Mouse (Mus musculus): Measurements from ENCODE around the gene Phpt1. TPM values are rescaled to one million over a fixed set of nuclear protein-coding genes. Genes with fewer than 3 reads are reported as not detected.

The Phpt1 gene
- polyA plus RNA-seq, 1 experiment from 2014 or later, result 216 TPM

DNA sequence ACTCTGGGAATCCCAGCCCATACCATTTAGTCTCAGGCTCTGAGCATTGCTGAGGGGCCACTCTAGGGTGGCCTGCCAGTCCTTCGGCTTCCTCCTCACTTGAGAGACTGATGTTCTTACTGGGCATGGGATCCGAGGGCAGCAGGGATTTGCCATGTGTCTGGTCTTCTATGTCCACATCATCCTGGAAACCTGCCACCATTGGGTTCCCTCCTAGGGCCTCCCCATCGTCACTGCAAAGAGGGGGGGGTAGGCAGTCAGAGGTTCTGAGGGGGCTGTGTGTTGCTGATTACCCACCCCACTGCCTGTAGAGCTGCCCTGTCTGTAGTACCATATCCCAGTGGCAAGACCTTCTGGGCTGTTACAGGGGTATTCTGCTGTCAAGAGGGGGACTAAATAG lies 10.6 kb upstream of the Phpt1 start:
- peaks cover 6% of the 10 kb centered on the region; the same call in 1 of the 2 replicates for H3K4me1 ChIP-seq (ENCODE audit: control insufficient read depth, insufficient read depth, low read length)
- peaks cover 64% of the 10 kb centered on the region for H3K36me3 ChIP-seq (ENCODE audit: control insufficient read depth, insufficient read depth, low read length)
- H3K9me3 ChIP-seq (replicated peaks; ENCODE audit: control insufficient read depth, low read length), result no peaks in the 10 kb centered on the region
- H3K9ac ChIP-seq (ENCODE audit: low read length), result no peak overlapping the region
- no peak overlapping the region for H3K27ac ChIP-seq (ENCODE audit: low read depth, low read length)
- no peak overlapping the region for H3K4me2 ChIP-seq (ENCODE audit: low read length)
- 80% methylated on average over 3 of the region's 3 CpGs for whole genome bisulfite sequencing
- no peak overlapping the region for H3K4me3 ChIP-seq (ENCODE audit: low read depth, low read length)
- DNase-seq (ENCODE audit: low spot score) (no peak), ATAC-seq (no peak)
- peaks cover 4% of the 10 kb centered on the region for H3K27me3 ChIP-seq (replicated peaks; ENCODE audit: control insufficient read depth, insufficient read depth, low read length)

DNA sequence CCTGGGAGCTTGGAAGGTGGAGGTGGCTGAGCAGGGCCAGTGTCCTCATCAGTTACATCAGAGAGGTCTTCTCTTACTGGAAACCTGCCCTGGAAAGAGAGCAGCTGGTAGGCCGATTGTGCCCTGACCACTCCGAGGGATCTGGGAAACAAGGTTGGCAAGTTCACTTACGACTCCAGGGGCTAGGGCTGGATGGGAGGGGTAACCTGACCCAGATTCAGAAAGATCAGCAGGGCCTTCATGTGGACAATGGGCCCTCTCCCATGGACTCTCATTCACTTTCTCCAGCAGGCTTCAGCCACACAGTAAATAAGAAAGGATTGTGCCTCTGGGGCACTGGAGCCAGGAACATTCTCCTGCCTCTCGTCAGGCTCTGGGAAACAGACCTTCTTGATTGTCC lies 9.8 kb upstream of the Phpt1 start:
- Histone ChIP-seq H3K9me3 (replicated peaks; ENCODE audit: control insufficient read depth, low read length) (no peaks in the 10 kb centered on the region), H3K4me3 (ENCODE audit: low read depth, low read length) (no peak overlapping the region), H3K36me3 (ENCODE audit: control insufficient read depth, insufficient read depth, low read length) (peaks cover 56% of the 10 kb centered on the region), H3K9ac (ENCODE audit: low read length) (no peak overlapping the region), H3K4me1 (ENCODE audit: control insufficient read depth, insufficient read depth, low read length) (peaks cover 6% of the 10 kb centered on the region; the same call in 1 of the 2 replicates), H3K27me3 (replicated peaks; ENCODE audit: control insufficient read depth, insufficient read depth, low read length) (peaks cover 12% of the 10 kb centered on the region), H3K4me2 (ENCODE audit: low read length) (no peak overlapping the region), H3K27ac (ENCODE audit: low read depth, low read length) (no peak overlapping the region)
- ATAC-seq, result no peak
- WGBS, result 81% methylated on average over 4 of the region's 4 CpGs
- DNase-seq (ENCODE audit: low spot score), result no peak

DNA sequence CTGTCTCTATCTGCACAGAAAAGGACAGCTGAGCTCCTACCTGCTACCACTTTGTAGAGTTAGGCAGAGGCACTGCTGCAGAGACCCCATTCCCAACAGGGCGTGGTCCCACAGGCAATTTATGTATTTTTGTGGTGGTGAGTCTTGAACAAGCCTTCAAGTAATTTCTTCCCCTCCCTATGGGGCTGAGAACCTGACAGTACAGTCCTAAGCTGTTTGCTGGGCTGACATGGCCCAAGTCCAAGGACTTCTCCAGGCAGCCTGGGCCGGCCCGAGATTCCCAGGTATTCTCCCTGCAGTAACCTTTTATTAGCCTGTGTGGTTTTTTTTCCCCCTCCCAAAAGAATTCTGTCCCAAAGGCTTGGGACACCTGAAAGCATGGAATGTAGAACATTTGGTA lies 9.1 kb upstream of the Phpt1 start:
- H3K27ac ChIP-seq (ENCODE audit: low read depth, low read length), result no peak overlapping the region
- no peak overlapping the region for H3K4me3 ChIP-seq (ENCODE audit: low read depth, low read length)
- no peaks in the 10 kb centered on the region for H3K9me3 ChIP-seq (replicated peaks; ENCODE audit: control insufficient read depth, low read length)
- H3K4me2 ChIP-seq (ENCODE audit: low read length), result no peak overlapping the region
- H3K27me3 ChIP-seq (replicated peaks; ENCODE audit: control insufficient read depth, insufficient read depth, low read length), result peaks cover 19% of the 10 kb centered on the region
- H3K9ac ChIP-seq (ENCODE audit: low read length), result no peak overlapping the region
- DNase-seq (ENCODE audit: low spot score) (no peak), ATAC-seq (no peak)
- H3K36me3 ChIP-seq (ENCODE audit: control insufficient read depth, insufficient read depth, low read length), result peaks cover 50% of the 10 kb centered on the region
- WGBS, result 89% methylated on average over 3 of the region's 3 CpGs
- peaks cover 6% of the 10 kb centered on the region; the same call in 1 of the 2 replicates for H3K4me1 ChIP-seq (ENCODE audit: control insufficient read depth, insufficient read depth, low read length)

DNA sequence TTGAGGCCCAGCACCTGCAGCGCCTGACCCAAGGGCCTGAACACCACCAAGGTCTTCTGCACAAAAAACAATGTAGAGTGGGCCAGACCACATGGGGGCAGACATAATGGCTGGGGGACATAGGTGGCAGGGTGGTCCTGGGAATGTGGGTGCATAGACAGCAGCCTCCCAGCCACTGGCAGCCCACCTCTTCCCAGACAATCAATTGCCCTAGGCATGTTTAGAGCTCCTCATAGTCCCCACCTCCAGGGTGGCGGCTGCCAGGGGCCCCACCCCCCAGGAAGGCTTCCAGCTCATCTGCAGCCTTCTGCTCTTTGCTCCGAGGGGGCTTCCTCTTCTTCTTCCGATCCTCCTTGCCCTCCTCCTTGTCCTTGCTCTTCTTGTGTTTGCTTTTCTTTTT lies 8.5 kb upstream of the Phpt1 start:
- peaks cover 24% of the 10 kb centered on the region for H3K27me3 ChIP-seq (replicated peaks; ENCODE audit: control insufficient read depth, insufficient read depth, low read length)
- no peak overlapping the region for H3K27ac ChIP-seq (ENCODE audit: low read depth, low read length)
- no peak overlapping the region for H3K4me2 ChIP-seq (ENCODE audit: low read length)
- H3K4me1 ChIP-seq (ENCODE audit: control insufficient read depth, insufficient read depth, low read length), result peaks cover 6% of the 10 kb centered on the region; the same call in 1 of the 2 replicates
- peaks cover 48% of the 10 kb centered on the region for H3K36me3 ChIP-seq (ENCODE audit: control insufficient read depth, insufficient read depth, low read length)
- 68% methylated on average over 4 of the region's 4 CpGs for WGBS
- no peaks in the 10 kb centered on the region for H3K9me3 ChIP-seq (replicated peaks; ENCODE audit: control insufficient read depth, low read length)
- no peak overlapping the region for H3K9ac ChIP-seq (ENCODE audit: low read length)
- ATAC-seq (no peak), DNase-seq (ENCODE audit: low spot score) (no peak)
- no peak overlapping the region for H3K4me3 ChIP-seq (ENCODE audit: low read depth, low read length)

DNA sequence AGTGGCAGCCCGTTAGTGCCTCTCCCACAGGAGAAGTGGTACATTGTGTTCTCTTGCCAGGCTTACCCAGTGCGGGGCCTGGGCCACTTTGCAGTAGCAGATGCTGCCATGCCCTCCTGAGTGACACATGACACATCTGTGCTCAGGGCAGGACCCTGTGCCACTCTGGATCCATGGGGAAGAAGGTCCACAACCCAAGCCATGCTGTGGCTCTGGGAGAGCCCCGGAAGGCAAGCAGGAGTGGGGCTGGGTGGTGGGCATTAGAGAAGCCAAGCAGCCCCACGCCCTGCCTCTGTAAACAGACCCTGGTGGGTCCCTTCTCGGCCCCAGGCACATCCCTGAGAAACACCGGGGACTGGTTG lies 8.1 kb upstream of the Phpt1 start:
- Histone ChIP-seq H3K9ac (ENCODE audit: low read length) (peak overlapping the region; percentile 32), H3K4me3 (ENCODE audit: low read depth, low read length) (no peak overlapping the region), H3K36me3 (ENCODE audit: control insufficient read depth, insufficient read depth, low read length) (peaks cover 44% of the 10 kb centered on the region), H3K27me3 (replicated peaks; ENCODE audit: control insufficient read depth, insufficient read depth, low read length) (peaks cover 29% of the 10 kb centered on the region), H3K27ac (ENCODE audit: low read depth, low read length) (0 out of 2 replicates have a peak overlapping the region, but pooled peaks have one; percentile 5), H3K4me2 (ENCODE audit: low read length) (no peak overlapping the region), H3K4me1 (ENCODE audit: control insufficient read depth, insufficient read depth, low read length) (peaks cover 6% of the 10 kb centered on the region; the same call in 1 of the 2 replicates), H3K9me3 (replicated peaks; ENCODE audit: control insufficient read depth, low read length) (no peaks in the 10 kb centered on the region)
- no peak for DNase-seq (ENCODE audit: low spot score)
- WGBS, result 84% methylated on average over 6 of the region's 6 CpGs
- no peak for ATAC-seq

DNA sequence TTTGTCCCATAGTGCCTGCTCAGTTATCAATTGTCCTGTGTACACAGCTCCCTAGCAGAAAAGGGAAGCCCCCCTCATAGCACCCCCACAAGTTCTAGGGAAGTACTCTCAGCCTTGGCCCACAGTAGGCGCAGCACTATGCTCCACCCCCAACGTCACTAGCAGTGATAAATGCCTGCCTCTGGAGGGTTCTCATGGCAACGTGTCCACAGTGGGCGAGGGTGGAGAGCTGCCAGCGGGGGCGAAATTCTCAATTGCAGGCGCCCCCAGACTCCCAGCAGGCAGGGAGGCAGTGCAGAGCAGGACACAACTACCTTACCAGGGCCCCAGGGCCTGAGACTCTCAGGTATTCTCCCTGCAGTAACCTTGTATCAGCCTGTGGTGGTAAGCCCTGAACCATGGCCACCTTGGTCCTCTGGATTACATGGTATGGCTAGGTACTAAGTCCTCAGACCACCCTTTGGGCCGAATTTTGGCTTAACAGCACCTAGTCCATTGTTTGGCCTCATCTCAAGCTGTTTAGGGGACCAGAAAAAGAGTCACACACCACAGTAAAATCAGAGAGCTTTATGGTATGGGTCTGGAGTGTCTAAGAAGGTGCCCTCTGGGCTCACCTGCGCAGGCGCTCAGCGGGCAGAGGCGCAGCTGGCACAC lies 7.6 kb upstream of the Phpt1 start:
- Histone ChIP-seq H3K4me3 (ENCODE audit: low read depth, low read length) (no peak overlapping the region), H3K36me3 (ENCODE audit: control insufficient read depth, insufficient read depth, low read length) (peaks cover 40% of the 10 kb centered on the region), H3K4me2 (ENCODE audit: low read length) (no peak overlapping the region), H3K9ac (ENCODE audit: low read length) (peak overlapping the region; percentile 32), H3K27ac (ENCODE audit: low read depth, low read length) (0 out of 2 replicates have a peak overlapping the region, but pooled peaks have one; percentile 5), H3K9me3 (replicated peaks; ENCODE audit: control insufficient read depth, low read length) (no peaks in the 10 kb centered on the region), H3K27me3 (replicated peaks; ENCODE audit: control insufficient read depth, insufficient read depth, low read length) (peaks cover 34% of the 10 kb centered on the region), H3K4me1 (ENCODE audit: control insufficient read depth, insufficient read depth, low read length) (peaks cover 9% of the 10 kb centered on the region; the same call in 1 of the 2 replicates)
- ATAC-seq (0 out of 2 replicates have a peak, but pooled peaks have one; percentile 8), DNase-seq (ENCODE audit: low spot score) (peak; percentile 65)
- WGBS, result 54% methylated on average over 12 of the region's 12 CpGs

DNA sequence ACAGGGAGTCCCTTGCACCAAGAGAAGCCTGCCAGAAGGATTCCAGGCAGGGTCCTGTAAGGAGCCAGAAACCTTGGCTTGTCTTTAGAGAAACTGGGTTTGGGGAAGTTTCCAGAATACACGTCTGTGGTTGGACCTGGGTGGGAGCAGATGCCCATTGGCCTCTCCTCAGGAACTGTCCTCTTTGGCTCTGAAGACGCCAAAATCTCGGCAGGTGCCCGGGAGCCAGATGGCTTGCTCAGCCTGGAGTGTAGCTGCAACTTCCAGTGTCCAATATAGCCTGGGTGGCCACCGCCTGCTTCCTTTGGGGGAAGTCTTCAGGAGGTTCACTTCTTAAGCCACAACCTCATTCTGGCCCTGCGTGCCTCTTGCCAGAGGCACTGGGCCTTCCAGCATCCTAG lies 6.9 kb upstream of the Phpt1 start:
- Histone ChIP-seq H3K36me3 (ENCODE audit: control insufficient read depth, insufficient read depth, low read length) (peaks cover 34% of the 10 kb centered on the region), H3K27me3 (replicated peaks; ENCODE audit: control insufficient read depth, insufficient read depth, low read length) (peaks cover 41% of the 10 kb centered on the region), H3K4me2 (ENCODE audit: low read length) (peak overlapping the region; percentile 73), H3K4me3 (ENCODE audit: low read depth, low read length) (no peak overlapping the region), H3K27ac (ENCODE audit: low read depth, low read length) (no peak overlapping the region), H3K9ac (ENCODE audit: low read length) (no peak overlapping the region), H3K9me3 (replicated peaks; ENCODE audit: control insufficient read depth, low read length) (no peaks in the 10 kb centered on the region), H3K4me1 (ENCODE audit: control insufficient read depth, insufficient read depth, low read length) (peaks cover 9% of the 10 kb centered on the region; the same call in 1 of the 2 replicates)
- ATAC-seq (peak; percentile 8), DNase-seq (ENCODE audit: low spot score) (no peak)
- 37% methylated on average over 6 of the region's 6 CpGs for WGBS

DNA sequence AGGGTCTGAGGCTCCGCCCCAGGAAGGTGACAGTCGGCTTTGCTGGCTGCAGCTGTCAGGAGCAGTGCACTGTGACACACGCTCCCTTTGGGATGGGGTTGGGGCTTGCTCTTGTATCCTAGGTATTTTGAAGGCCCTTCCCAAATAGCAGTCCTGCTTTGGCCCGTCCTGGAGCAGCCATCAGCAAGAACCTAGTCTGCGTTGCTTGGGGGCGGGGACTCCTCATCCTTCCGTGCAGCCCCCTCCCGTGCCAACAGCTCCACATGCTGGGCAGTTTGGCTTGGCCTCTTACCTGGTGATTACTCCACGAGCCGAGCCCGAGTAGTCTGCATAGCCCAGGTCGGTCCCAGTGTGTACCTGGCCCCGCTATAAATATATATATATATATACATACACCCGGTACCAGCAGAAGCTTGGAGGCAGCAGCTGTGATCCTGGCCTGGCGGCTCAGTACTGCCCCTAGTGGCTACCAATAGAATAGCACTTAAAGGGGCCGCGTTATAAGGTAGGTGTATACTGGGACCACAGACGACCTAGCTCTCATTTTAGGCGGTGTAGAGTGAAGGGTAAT lies 6.4 kb upstream of the Phpt1 start, which contains the start of gene Ajm1:
Gene Ajm1 (minus strand): TSS at position 464 of the 571 bp plus-strand sequence.
- 4% methylated on average over 19 of the region's 19 CpGs for WGBS
- Histone ChIP-seq H3K27ac (ENCODE audit: low read depth, low read length) (0 out of 2 replicates have a peak within 1 kb of the TSS, but pooled peaks have one; percentile 5), H3K4me1 (ENCODE audit: control insufficient read depth, insufficient read depth, low read length) (peaks cover 9% of the 10 kb centered on the region; the same call in 1 of the 2 replicates), H3K4me3 (ENCODE audit: low read depth, low read length) (peak within 1 kb of the TSS; percentile 36), H3K27me3 (replicated peaks; ENCODE audit: control insufficient read depth, insufficient read depth, low read length) (peaks cover 46% of the 10 kb centered on the region), H3K36me3 (ENCODE audit: control insufficient read depth, insufficient read depth, low read length) (peaks cover 29% of the 10 kb centered on the region), H3K4me2 (ENCODE audit: low read length) (peak within 1 kb of the TSS; percentile 73), H3K9ac (ENCODE audit: low read length) (peak within 1 kb of the TSS; percentile 58), H3K9me3 (replicated peaks; ENCODE audit: control insufficient read depth, low read length) (no peaks in the 10 kb centered on the region)
- peak; percentile 81 for ATAC-seq
- DNase-seq (ENCODE audit: low spot score), result peak; percentile 84

DNA sequence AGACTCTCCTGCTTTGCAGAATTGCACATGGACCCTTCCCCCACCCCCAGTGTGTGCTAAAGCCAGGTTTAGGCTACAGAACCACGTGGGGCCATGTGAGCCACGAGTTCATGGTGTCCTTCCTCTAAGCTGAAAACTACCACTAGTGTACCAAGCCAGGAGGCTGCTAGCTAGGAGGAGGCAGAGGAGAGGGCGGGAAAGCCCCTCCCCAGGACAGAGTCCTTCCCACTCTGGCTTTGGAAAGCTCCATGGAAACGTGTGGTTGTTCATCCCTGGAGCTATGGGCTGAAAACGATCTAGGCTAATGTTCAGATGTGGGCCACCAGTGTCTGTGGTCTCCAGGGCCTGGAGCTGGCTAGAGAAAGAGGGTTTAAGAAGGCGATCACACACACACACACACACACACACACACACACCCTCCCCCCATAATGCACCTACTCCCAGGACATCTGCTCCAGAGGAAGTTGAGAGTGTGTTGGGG lies 5.6 kb upstream of the Phpt1 start:
- no peak for ATAC-seq
- peak overlapping the region; percentile 73 for H3K4me2 ChIP-seq (ENCODE audit: low read length)
- peak overlapping the region; percentile 58; the same call in 1 of the 2 replicates for H3K9ac ChIP-seq (ENCODE audit: low read length)
- peaks cover 52% of the 10 kb centered on the region for H3K27me3 ChIP-seq (replicated peaks; ENCODE audit: control insufficient read depth, insufficient read depth, low read length)
- peaks cover 13% of the 10 kb centered on the region for H3K4me1 ChIP-seq (ENCODE audit: control insufficient read depth, insufficient read depth, low read length)
- 48% methylated on average over 6 of the region's 6 CpGs for WGBS
- no peaks in the 10 kb centered on the region for H3K9me3 ChIP-seq (replicated peaks; ENCODE audit: control insufficient read depth, low read length)
- no peak for DNase-seq (ENCODE audit: low spot score)
- H3K4me3 ChIP-seq (ENCODE audit: low read depth, low read length), result no peak overlapping the region
- peaks cover 26% of the 10 kb centered on the region for H3K36me3 ChIP-seq (ENCODE audit: control insufficient read depth, insufficient read depth, low read length)
- H3K27ac ChIP-seq (ENCODE audit: low read depth, low read length), result no peak overlapping the region

All from forebrain, embryonic 14.5 days (tissue).